Mouse (Mus musculus) bone marrow macrophage, adult 2 months (primary cell): ENCODE results near the gene Fkbp15.

Experiments
- CTCF ChIP-seq: IDR thresholded peaks from 2 replicates; pipeline ENCODE4 v1.5.1; 2012; ENCODE audit warnings: low read depth, mild to moderate bottlenecking, low read length, moderate library complexity
- POLR2A ChIP-seq: IDR thresholded peaks from 2 replicates; pipeline ENCODE4 v1.6.1; 2012; ENCODE audit warnings: mild to moderate bottlenecking, low read depth, low read length, borderline replicate concordance

- TF ChIP-seq CTCF (no peak), POLR2A (no peak)
Observed at GRCm38 (mm10) chr4:62398956-62399355, 38.6 kb upstream of the Fkbp15 start.
